Mouse (Mus musculus) kidney, postnatal 36 days (tissue): Measurements from ENCODE around the gene Gm20388.

ENCODE experiments used
- DNase-seq, 2 experiments: peaks; one replicate each; pipeline ENCODE4 v3.0.0; 2021 to 2022; ENCODE audit warnings: mixed read lengths in 2 of 2

Gm20388 gene

GRCm38 (mm10) chr8:121196726-121197668 is 1286.4 kb downstream of the Gm20388 start:
- no peak for DNase-seq

- DNase-seq: peak in 1 of 2 experiments; percentile 33
These were observed 1289.4 kb downstream of the Gm20388 start for GRCm38 (mm10) chr8:121200069-121200468.

GRCm38 (mm10) chr8:121200979-121201378 is 1290.3 kb downstream of the Gm20388 start:
- peak; percentile 44 to 69 for DNase-seq

- DNase-seq: no peak
These were observed 1291.0 kb downstream of the Gm20388 start for GRCm38 (mm10) chr8:121201651-121202050.

- peak in 1 of 2 experiments; percentile 31 for DNase-seq
These were observed 1293.2 kb downstream of the Gm20388 start for GRCm38 (mm10) chr8:121203612-121204376.

- peak; percentile 11 to 50 for DNase-seq
These were observed 1296.5 kb downstream of the Gm20388 start for GRCm38 (mm10) chr8:121207171-121207570.

GRCm38 (mm10) chr8:121210627-121211026 is 1300.0 kb downstream of the Gm20388 start:
- no peak for DNase-seq

- peak in 1 of 2 experiments; percentile 16 for DNase-seq
These were observed 1302.6 kb downstream of the Gm20388 start for GRCm38 (mm10) chr8:121213236-121213635.

GRCm38 (mm10) chr8:121213651-121214050 is 1303.0 kb downstream of the Gm20388 start:
- no peak for DNase-seq

- no peak for DNase-seq
These were observed 1304.3 kb downstream of the Gm20388 start for GRCm38 (mm10) chr8:121214975-121215374.

- DNase-seq: no peak
These were observed 1305.9 kb downstream of the Gm20388 start for GRCm38 (mm10) chr8:121216441-121216949.

GRCm38 (mm10) chr8:121218486-121218885 is 1307.8 kb downstream of the Gm20388 start:
- DNase-seq: peak in 1 of 2 experiments; percentile 55

GRCm38 (mm10) chr8:121220103-121220899 is 1309.7 kb downstream of the Gm20388 start:
- no peak for DNase-seq

- no peak for DNase-seq
These were observed 1314.1 kb downstream of the Gm20388 start for GRCm38 (mm10) chr8:121224709-121225108.

- DNase-seq: no peak
These were observed 1317.1 kb downstream of the Gm20388 start for GRCm38 (mm10) chr8:121227756-121228155.

- DNase-seq: peak in 1 of 2 experiments; percentile 59
These were observed 1318.3 kb downstream of the Gm20388 start for GRCm38 (mm10) chr8:121228892-121229291.

GRCm38 (mm10) chr8:121229550-121229949 is 1318.9 kb downstream of the Gm20388 start:
- no peak for DNase-seq

GRCm38 (mm10) chr8:121233196-121233595 is 1322.6 kb downstream of the Gm20388 start:
- DNase-seq: no peak

GRCm38 (mm10) chr8:121234915-121235314 is 1324.3 kb downstream of the Gm20388 start:
- DNase-seq: peak in 1 of 2 experiments; percentile 48

GRCm38 (mm10) chr8:121239640-121240039 is 1329.0 kb downstream of the Gm20388 start:
- DNase-seq: no peak

GRCm38 (mm10) chr8:121241761-121242552 is 1331.3 kb downstream of the Gm20388 start:
- DNase-seq: peak; percentile 69 to 77
